In the genomic region with DNA sequence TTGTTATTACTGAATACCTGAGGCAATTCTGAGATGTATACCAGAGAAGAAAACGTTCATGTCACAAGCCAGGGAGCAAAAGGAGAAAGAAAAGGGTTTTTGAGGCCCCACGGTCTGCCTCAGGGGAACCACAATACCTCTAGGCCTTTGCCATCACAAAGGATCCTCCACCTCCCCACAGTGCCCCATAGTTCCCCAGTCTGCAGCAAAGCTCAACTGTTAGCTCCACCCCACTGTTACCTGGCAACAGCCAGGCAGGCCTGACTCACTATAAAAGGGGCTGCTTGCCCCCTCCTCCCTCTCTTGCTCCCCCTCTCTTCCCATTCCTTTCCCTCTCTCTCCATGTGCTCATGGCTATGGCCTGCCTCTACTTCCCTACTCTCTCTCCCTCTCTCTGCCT, we compare ENCODE assay signal across 8 mouse cellular contexts.
"Had no signal": no experiment of that assay in that cellular context is flagged by ENCODE, and none has a peak within 500 bp of the region (broad histone marks: within the 10 kb centered on the region; RNA-seq: fewer than 3 reads in every experiment).

No protein-coding gene starts in this region.

- H3K27me3 ChIP-seq: neural tube, embryonic 15.5 days had no signal

- H3K4me3 ChIP-seq: kidney, embryonic 15.5 days; limb, embryonic 13.5 days; neural tube, embryonic 15.5 days had no signal

- H3K9ac ChIP-seq: kidney, embryonic 15.5 days; limb, embryonic 13.5 days; liver, embryonic 14.5 days; neural tube, embryonic 15.5 days had no signal

- H3K4me2 ChIP-seq: kidney, embryonic 15.5 days; limb, embryonic 13.5 days; neural tube, embryonic 15.5 days had no signal

- H3K9me3 ChIP-seq: kidney, embryonic 15.5 days; limb, embryonic 13.5 days; neural tube, embryonic 15.5 days had no signal

- H3K36me3 ChIP-seq: kidney, embryonic 15.5 days; limb, embryonic 13.5 days; neural tube, embryonic 15.5 days had no signal

- H3K4me1 ChIP-seq: limb, embryonic 13.5 days; neural tube, embryonic 15.5 days had no signal

- DNase-seq: lung, adult 18-20 months; right cerebral cortex, postnatal 25 days; thymus, adult 18-20 months; thymus, postnatal 14 days had no signal

- H3K27ac ChIP-seq: kidney, embryonic 15.5 days; limb, embryonic 13.5 days; liver, embryonic 14.5 days; neural tube, embryonic 15.5 days had no signal
